Mouse (Mus musculus) cerebellum, adult 2 months (tissue): Measurements from ENCODE around the gene P3h1. TPM values are rescaled to one million over a fixed set of nuclear protein-coding genes. Genes with fewer than 3 reads are reported as not detected.
"Not testable (repeated sequence)": the region's sequence is repeated elsewhere in the genome, so short reads cannot be mapped to it uniquely, and the experiment has no call there.

Experiments
- DNase-seq, 2 experiments: peaks; one replicate each; pipeline ENCODE4 v3.0.0; 2021
- H3K27ac ChIP-seq: fragments of 200-500 bp; 2 replicates; pipeline ENCODE4 v1.5.1; 2012; ENCODE audit warnings: low read length, control low read depth, inconsistent platforms; ENCODE audit not compliant: insufficient read depth
- H3K27me3 ChIP-seq: fragments of 200-500 bp; 2 replicates; pipeline ENCODE4 v1.6.1; 2012; ENCODE audit warnings: inconsistent platforms, mild to moderate bottlenecking, low read length, moderate library complexity; ENCODE audit not compliant: control insufficient read depth, insufficient read depth
- H3K4me1 ChIP-seq: fragments of 200-500 bp; 2 replicates; pipeline ENCODE4 v1.6.1; 2011; ENCODE audit warnings: low read length; ENCODE audit not compliant: control insufficient read depth, insufficient read depth
- H3K4me3 ChIP-seq: fragments of 200-500 bp; replicated peaks from 2 replicates; pipeline ENCODE3; 2011; ENCODE audit warnings: mild to moderate bottlenecking, low read depth, low read length, control low read depth; ENCODE audit not compliant: insufficient read depth
- CTCF ChIP-seq: fragments of 200-500 bp; IDR thresholded peaks from 2 replicates; pipeline ENCODE4 v1.5.1; 2011; ENCODE audit warnings: low read depth, mild to moderate bottlenecking, control low read depth, low read length, moderate library complexity, borderline replicate concordance; ENCODE audit not compliant: insufficient read depth
- POLR2A ChIP-seq: fragments of 200-500 bp; IDR thresholded peaks from 2 replicates; pipeline ENCODE4 v1.6.1; 2011; ENCODE audit warnings: low read length, control low read depth, borderline replicate concordance; ENCODE audit not compliant: insufficient read depth
- WGBS: fragments of 180-500 bp; shearing (Covaris S2); methylation state at CpG from one replicate; pipeline ENCODE4 v1.1.7; 2018; 5-methylcytosine and 5-hydroxymethylcytosine counted together
- polyA plus RNA-seq: library from polyadenylated mRNA; depleted of rRNA; stranded (reverse); fragments of >200 nt; gene quantifications from 2 replicates; pipeline ENCODE4 v1.2.3, GENCODE M21; 2012

Gene P3h1
- polyA plus RNA-seq, 1 experiment, result 12.3 TPM

DNA sequence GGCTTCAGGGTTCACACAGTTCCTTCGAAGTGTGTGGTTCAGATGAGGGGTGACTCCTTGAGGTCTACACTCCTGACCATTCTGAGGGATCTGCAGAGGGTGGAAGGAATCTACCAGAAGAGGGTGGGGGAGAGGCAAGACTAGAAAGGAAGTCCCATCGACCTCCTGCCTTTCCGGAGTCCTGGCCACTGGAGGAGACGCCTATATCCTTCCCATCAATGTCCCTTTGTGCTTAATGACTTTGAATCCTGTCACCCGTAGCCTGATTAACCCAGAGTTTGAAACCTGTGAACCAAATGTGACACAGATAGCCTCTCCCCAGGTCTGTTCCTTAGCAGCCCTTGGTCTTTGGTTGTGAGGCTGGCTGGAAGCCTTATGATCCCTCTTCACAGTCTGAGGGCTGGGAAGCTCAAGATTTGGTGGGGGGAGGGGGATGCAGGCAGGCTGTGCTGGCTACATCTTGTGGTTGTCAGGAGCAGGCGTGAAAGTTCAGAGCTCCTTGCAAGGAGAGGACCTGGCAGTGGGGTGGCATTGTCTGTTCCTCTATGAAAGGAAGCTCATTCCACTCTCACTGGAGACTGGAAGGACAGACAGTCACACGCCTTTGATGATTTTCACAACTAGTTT is 28.5 kb downstream of the P3h1 start:
- DNase-seq, result no peak
- Histone ChIP-seq H3K4me3 (no peak overlapping the region), H3K27ac (no peak overlapping the region), H3K27me3 (no peaks in the 10 kb centered on the region), H3K4me1 (no peaks in the 10 kb centered on the region)
- 68% methylated on average over 7 of the region's 7 CpGs for WGBS
- TF ChIP-seq POLR2A (no peak), CTCF (no peak)

GRCm38 (mm10) chr4:119262483-119262882 is 29.8 kb downstream of the P3h1 start:
- no peak overlapping the region for H3K4me3 ChIP-seq
- no peak overlapping the region for H3K27ac ChIP-seq
- TF ChIP-seq CTCF, result no peak
- TF ChIP-seq POLR2A, result no peak
- no peaks in the 10 kb centered on the region for H3K4me1 ChIP-seq
- no peak for DNase-seq
- 93% methylated on average over 5 of the region's 5 CpGs for WGBS
- no peaks in the 10 kb centered on the region for H3K27me3 ChIP-seq

DNA sequence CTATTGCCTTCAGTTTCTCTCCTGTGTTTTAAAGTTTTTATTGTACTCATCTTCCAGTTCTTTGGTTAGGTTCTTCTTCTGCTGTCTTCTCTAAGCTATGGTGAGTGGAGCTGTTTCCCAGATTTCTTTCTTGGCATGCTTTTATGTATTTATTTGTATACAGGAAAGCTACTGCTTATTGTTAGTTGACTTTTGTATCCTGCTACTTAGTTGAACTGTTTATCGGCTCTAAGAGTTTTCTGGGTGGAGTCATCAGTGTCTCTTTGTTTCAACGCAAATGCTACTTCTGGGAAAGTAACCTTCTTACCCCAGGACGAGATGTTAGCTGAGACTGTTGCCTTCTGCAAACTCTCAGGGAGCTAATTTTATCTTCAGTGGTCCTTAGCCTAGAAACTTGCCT is 30.7 kb downstream of the P3h1 start:
- DNase-seq, result no peak
- no peaks in the 10 kb centered on the region for H3K4me1 ChIP-seq
- TF ChIP-seq POLR2A (no peak), CTCF (no peak)
- no peak overlapping the region for H3K27ac ChIP-seq
- 71% methylated on average over 3 of the region's 3 CpGs for WGBS
- H3K4me3 ChIP-seq, result no peak overlapping the region
- H3K27me3 ChIP-seq, result no peaks in the 10 kb centered on the region

DNA sequence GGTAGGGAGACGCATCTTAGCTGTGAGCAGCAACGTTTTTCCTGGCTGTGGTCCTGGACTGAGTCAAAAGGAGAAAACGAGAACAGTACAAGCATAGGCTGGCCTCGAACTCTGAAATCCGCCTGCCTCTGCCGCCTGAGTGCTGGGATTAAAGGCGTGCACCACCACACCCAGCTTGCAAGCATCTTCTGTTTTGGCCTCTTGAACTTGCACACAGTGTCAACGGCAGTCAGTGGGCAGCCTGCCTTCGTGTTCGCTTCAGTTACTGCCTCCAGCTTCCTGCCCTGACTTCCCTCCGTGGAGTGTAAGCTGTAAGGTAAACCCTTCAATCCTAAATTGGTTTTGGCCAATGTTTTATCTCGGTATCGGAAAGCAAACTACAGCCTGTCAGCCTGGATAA is 33.9 kb downstream of the P3h1 start:
- Histone ChIP-seq H3K27me3 (no peaks in the 10 kb centered on the region), H3K27ac (no peak overlapping the region), H3K4me1 (no peaks in the 10 kb centered on the region), H3K4me3 (no peak overlapping the region)
- WGBS, result 74% methylated on average over 13 of the region's 13 CpGs
- TF ChIP-seq CTCF, result no peak
- TF ChIP-seq POLR2A, result no peak
- no peak for DNase-seq

DNA sequence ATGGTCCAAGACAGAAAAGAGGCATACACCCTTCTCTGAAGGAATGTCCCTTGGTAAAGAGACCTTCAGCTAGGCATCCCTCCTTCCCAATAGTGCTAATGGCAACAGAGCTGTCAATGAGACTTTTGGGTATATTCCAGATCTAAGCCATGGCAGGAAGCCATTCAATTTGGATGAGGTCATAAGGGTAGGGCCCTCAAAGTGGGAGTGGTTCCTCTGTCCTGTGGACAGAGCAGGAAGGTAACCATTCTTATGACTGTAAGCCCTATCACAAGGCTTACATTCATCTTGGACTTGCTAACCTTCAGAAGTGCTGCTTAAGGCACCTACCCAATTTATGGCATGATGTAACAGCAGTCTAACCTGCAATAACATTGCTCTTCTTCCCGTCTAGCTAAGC is 41.9 kb downstream of the P3h1 start:
- WGBS, result 88% methylated on average over 1 of the region's 1 CpGs
- H3K27ac ChIP-seq, result no peak overlapping the region
- no peak overlapping the region for H3K4me3 ChIP-seq
- TF ChIP-seq POLR2A, result no peak
- TF ChIP-seq CTCF, result no peak
- no peaks in the 10 kb centered on the region for H3K4me1 ChIP-seq
- no peak for DNase-seq
- H3K27me3 ChIP-seq, result no peaks in the 10 kb centered on the region

GRCm38 (mm10) chr4:119275226-119275625 is 42.5 kb downstream of the P3h1 start:
- Histone ChIP-seq H3K27me3 (no peaks in the 10 kb centered on the region), H3K4me1 (no peaks in the 10 kb centered on the region), H3K4me3 (no peak overlapping the region), H3K27ac (peak overlapping the region; percentile 47; the same call in 1 of the 2 replicates)
- TF ChIP-seq POLR2A (no peak), CTCF (no peak)
- 76% methylated on average over 2 of the region's 2 CpGs for WGBS
- DNase-seq, result no peak

DNA sequence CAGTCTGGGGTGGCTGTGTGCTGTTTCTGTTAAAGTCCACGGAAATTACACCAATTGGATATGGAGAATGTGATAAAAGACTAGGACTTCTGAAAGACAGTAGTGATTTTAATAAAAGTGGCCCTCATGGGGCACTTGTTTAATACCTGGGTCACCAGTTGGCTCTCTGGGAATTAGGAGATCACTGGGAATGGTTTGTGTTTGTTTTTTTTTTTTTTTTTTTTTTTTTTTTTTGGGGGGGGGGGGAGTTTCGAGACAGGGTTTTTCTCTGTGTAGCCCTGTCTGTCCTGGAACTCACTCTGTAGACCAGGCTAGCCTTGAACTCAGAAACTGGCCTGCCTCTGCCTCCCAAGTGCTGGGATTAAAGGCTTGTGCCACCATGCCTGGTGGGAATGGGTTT is 43.0 kb downstream of the P3h1 start:
- DNase-seq, result no peak
- H3K27me3 ChIP-seq, result no peaks in the 10 kb centered on the region
- no peaks in the 10 kb centered on the region for H3K4me1 ChIP-seq
- no peak overlapping the region for H3K4me3 ChIP-seq
- 64% methylated on average over 2 of the region's 2 CpGs for WGBS
- H3K27ac ChIP-seq, result peak overlapping the region; percentile 47; the same call in 1 of the 2 replicates
- TF ChIP-seq CTCF, result no peak

DNA sequence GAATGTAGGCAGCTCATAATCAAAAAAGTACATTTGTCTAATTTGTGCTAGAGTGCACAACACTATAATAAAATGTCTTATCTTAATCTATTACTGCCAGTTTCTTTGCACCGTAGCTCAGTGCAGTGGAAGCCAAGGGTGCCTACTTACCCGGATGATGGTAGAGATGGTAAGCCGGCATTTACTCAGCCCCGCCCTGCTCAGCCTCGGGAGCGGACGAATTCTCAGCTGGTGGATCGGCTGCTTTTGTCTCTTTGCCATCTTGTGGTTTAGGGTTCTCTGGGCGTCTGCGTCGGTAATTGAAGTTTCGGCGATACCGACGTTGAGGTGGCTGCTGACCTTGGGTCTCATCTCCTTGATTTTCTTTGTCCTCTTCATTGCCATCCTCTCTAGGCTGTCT is 46.1 kb downstream of the P3h1 start:
- H3K4me1 ChIP-seq, H3K27ac ChIP-seq, H3K4me3 ChIP-seq, H3K27me3 ChIP-seq, DNase-seq: not testable (repeated sequence)
- 85% methylated on average over 15 of the region's 15 CpGs for WGBS
